Mouse (Mus musculus) splenic B cell, adult 2 months (primary cell): ENCODE measurements at regions not wholly inside any gene's neighbourhood (a gene's known extent, or its start where the extent isn't known, plus 50 kb on each side); places are given as distances from the start of the nearest gene placed in this dataset.
A peak's percentile ranks its signal among the peaks of the same experiment; 100 is the strongest.

ENCODE experiments used
- DNase-seq: peaks from one replicate; pipeline ENCODE4 v3.0.0-alpha.2; 2011; ENCODE audit warnings: low read depth, low spot score
- H3K27me3 ChIP-seq: 2 replicates; pipeline ENCODE4 v1.6.1; 2012; ENCODE audit warnings: mild to moderate bottlenecking, low read length, moderate library complexity, mixed read lengths; ENCODE audit not compliant: control insufficient read depth, poor library complexity, insufficient read depth, severe bottlenecking
- H3K36me3 ChIP-seq: 2 replicates; pipeline ENCODE4 v1.6.1; 2012; ENCODE audit warnings: mild to moderate bottlenecking, low read length, moderate library complexity, mixed read lengths; ENCODE audit not compliant: control insufficient read depth, poor library complexity, insufficient read depth, severe bottlenecking

GRCm38 (mm10) chr15:6088498-6088897, 211.1 kb upstream of the Dab2 start:
- Histone ChIP-seq H3K36me3 (no peaks in the 10 kb centered on the region), H3K27me3 (no peaks in the 10 kb centered on the region)
- no peak for DNase-seq

GRCm38 (mm10) chr15:6129697-6130096, 169.9 kb upstream of the Dab2 start:
- no peak for DNase-seq
- H3K36me3 ChIP-seq = no peaks in the 10 kb centered on the region
- no peaks in the 10 kb centered on the region for H3K27me3 ChIP-seq

- H3K27me3 ChIP-seq = no peaks in the 10 kb centered on the region
- no peak for DNase-seq
- no peaks in the 10 kb centered on the region for H3K36me3 ChIP-seq
These were observed 167.4 kb upstream of the Dab2 start for GRCm38 (mm10) chr15:6132216-6132615.

- H3K36me3 ChIP-seq = no peaks in the 10 kb centered on the region
- DNase-seq = no peak
- H3K27me3 ChIP-seq = no peaks in the 10 kb centered on the region
These were observed 154.5 kb upstream of the Dab2 start for GRCm38 (mm10) chr15:6145071-6145470.

- Histone ChIP-seq H3K36me3 (no peaks in the 10 kb centered on the region), H3K27me3 (no peaks in the 10 kb centered on the region)
- no peak for DNase-seq
These were observed 144.9 kb upstream of the Dab2 start for GRCm38 (mm10) chr15:6154706-6155105.

GRCm38 (mm10) chr15:6180261-6180660, 119.3 kb upstream of the Dab2 start:
- Histone ChIP-seq H3K36me3 (no peaks in the 10 kb centered on the region), H3K27me3 (no peaks in the 10 kb centered on the region)
- DNase-seq = no peak

- DNase-seq = no peak
- no peaks in the 10 kb centered on the region for H3K27me3 ChIP-seq
- H3K36me3 ChIP-seq = no peaks in the 10 kb centered on the region
These were observed 116.0 kb upstream of the Dab2 start for GRCm38 (mm10) chr15:6183627-6184026.

GRCm38 (mm10) chr15:6191845-6192244, 107.7 kb upstream of the Dab2 start:
- H3K27me3 ChIP-seq = no peaks in the 10 kb centered on the region
- no peak for DNase-seq
- no peaks in the 10 kb centered on the region for H3K36me3 ChIP-seq

GRCm38 (mm10) chr15:6207239-6207638, 92.3 kb upstream of the Dab2 start:
- no peaks in the 10 kb centered on the region for H3K27me3 ChIP-seq
- no peak for DNase-seq
- no peaks in the 10 kb centered on the region for H3K36me3 ChIP-seq

GRCm38 (mm10) chr15:6209301-6209700, 90.3 kb upstream of the Dab2 start:
- Histone ChIP-seq H3K27me3 (no peaks in the 10 kb centered on the region), H3K36me3 (no peaks in the 10 kb centered on the region)
- DNase-seq = peak; percentile 53

GRCm38 (mm10) chr15:6218087-6218486, 81.5 kb upstream of the Dab2 start:
- no peaks in the 10 kb centered on the region for H3K27me3 ChIP-seq
- DNase-seq = no peak
- H3K36me3 ChIP-seq = no peaks in the 10 kb centered on the region

GRCm38 (mm10) chr15:6225227-6225626, 74.4 kb upstream of the Dab2 start:
- Histone ChIP-seq H3K27me3 (no peaks in the 10 kb centered on the region), H3K36me3 (no peaks in the 10 kb centered on the region)
- no peak for DNase-seq

- H3K36me3 ChIP-seq = no peaks in the 10 kb centered on the region
- H3K27me3 ChIP-seq = no peaks in the 10 kb centered on the region
- DNase-seq = no peak
These were observed 69.0 kb upstream of the Dab2 start for GRCm38 (mm10) chr15:6230618-6231017.

GRCm38 (mm10) chr15:6231308-6232103, 68.1 kb upstream of the Dab2 start:
- DNase-seq = no peak
- Histone ChIP-seq H3K27me3 (no peaks in the 10 kb centered on the region), H3K36me3 (no peaks in the 10 kb centered on the region)

GRCm38 (mm10) chr15:6233621-6234020, 66.0 kb upstream of the Dab2 start:
- H3K36me3 ChIP-seq = no peaks in the 10 kb centered on the region
- no peaks in the 10 kb centered on the region for H3K27me3 ChIP-seq
- no peak for DNase-seq

- Histone ChIP-seq H3K27me3 (no peaks in the 10 kb centered on the region), H3K36me3 (no peaks in the 10 kb centered on the region)
- no peak for DNase-seq
These were observed 63.0 kb upstream of the Dab2 start for GRCm38 (mm10) chr15:6236583-6236982.
